Mouse (Mus musculus): Measurements from ENCODE around the gene Tns1.

GRCm38 (mm10) chr1:74034736-74035135 lies 89.5 kb downstream of the Tns1 start:
- TF ChIP-seq CTCF (IDR thresholded peaks at IDR 0.05; ENCODE audit: low read depth) (no peak), EP300 (optimal IDR thresholded peaks at IDR 0.05) (no peak)
